Mouse (Mus musculus): Measurements from ENCODE around the gene Pnliprp2. TPM values are rescaled to one million over a fixed set of nuclear protein-coding genes. Genes with fewer than 3 reads are reported as not detected.

The Pnliprp2 gene
- total RNA-seq (2021): not detected
- long read RNA-seq, experiment 1: 0 reads
- long read RNA-seq, experiment 2, transcript Pnliprp2-201 (12 exons, 1,572 nt): major isoform, 9 of 17 reads
- long read RNA-seq, experiment 2, partial matches to known transcripts: 7 of 17 reads
- long read RNA-seq, experiment 2, other reads (novel, unspliced or antisense): 1 of 17 reads

DNA sequence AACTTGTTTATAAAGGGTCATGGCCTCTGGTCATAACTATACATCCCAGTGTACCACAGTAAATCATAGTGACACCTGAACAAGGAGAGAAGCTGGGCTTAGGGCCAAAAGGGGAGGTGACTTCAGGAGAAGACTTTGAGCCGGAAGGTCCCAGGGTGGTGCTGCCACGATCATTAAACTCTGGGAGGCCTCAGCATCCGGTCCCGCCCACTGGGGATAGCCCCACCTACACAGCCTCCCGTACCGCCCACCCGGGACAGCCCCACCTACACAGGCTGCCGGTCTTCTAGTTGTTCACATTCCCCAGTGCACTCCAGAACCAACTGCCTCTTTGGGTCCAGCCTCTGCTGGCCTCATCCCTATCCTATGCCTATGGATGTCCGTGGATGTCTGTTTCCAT lies at the start of gene Pnliprp2:
TSS of gene Pnliprp2 (plus strand) at position 297 of the 400 bp plus-strand sequence.
- DNase-seq: peak; percentile 7 to 18

GRCm38 (mm10) chr19:58717925-58718324 lies 41.6 kb upstream of the Pnliprp2 start:
- DNase-seq: no peak

DNA sequence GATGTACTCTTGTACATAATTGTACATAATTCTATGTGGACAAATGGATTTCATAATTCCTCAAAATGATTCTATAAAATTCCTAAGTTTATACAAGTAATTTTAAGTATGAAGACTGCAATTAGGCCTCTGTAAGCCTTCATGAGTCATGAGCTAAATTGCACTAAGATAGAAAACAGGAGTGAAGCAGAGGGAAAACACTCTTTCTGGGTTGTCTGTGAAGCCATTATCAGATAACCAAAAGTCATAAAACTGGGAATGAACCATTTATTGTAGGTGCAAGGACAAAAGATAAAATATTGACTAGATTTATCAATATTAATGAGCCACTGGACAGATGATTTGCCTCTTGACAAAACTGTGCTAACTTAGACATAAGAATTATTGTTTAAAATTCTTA lies 39.1 kb upstream of the Pnliprp2 start:
- no peak for DNase-seq

DNA sequence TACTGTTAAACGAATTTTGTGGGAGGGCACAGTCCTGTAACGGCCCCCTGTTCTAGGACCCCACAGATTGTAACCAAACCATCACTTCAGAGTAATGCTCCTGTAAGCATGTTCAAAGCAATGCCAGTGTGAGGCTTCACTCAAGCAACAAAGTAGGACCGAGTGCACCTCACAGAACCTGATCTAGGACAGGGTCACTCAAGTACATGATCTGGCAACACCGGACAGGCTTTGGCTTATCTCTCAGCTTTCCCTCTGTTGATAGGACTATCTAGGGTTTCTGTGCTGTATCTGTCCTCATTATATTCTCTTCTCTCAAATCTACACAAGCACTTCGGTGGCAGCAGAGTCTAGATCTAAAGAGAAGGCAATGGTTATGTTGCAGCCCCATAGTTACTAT lies 33.0 kb upstream of the Pnliprp2 start:
- DNase-seq: no peak

DNA sequence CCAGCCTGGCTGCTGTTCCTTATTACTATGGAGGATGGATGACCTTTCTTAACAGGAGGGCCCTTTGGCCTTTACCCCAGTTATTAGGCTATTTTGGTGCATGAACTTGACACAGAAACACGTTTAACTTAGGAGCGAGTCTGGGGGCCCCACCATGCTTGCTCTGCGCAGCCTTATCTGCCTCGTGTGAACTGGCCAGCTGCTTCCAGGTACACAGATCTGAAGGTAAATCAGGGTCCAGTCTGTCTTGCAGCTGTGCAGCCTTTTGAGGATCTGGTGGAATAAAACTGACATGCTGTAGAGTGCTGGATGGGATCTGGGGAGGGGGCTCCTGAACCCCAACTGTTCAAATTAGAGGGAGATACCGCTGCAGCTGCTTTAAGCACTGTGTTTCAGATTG lies 31.8 kb upstream of the Pnliprp2 start:
- DNase-seq: no peak

DNA sequence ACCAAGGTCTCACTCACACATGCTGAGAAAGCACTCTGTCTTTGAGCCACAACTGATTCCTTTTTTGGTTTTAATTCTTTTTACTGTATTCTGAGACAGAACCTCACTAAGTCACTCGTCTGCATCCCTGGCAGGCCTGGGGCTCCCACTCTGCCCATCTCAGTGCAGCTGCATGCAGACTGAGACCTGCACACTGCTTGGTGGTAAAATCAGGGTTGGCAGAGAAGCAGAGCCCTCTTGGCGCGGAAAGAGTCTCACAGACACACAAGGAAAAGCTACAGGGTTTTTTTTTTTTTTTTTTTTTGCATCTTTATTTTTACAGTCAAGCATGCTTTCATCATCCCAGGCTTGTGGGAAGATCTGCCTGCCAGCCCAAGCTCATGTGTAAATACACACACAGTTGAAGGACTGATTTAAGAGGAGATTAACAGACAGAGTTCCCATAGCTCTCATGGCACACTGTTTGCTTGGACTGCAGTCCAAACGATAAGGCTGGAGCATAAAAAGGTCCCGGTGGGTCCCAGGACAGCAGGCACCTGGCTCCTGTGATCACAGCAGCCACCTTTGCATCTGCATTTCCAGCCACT lies 31.0 kb upstream of the Pnliprp2 start, which contains the start of gene Pnliprp1:
TSS of gene Pnliprp1 (plus strand) at position 443 of the 587 bp plus-strand sequence.
- no peak for DNase-seq

DNA sequence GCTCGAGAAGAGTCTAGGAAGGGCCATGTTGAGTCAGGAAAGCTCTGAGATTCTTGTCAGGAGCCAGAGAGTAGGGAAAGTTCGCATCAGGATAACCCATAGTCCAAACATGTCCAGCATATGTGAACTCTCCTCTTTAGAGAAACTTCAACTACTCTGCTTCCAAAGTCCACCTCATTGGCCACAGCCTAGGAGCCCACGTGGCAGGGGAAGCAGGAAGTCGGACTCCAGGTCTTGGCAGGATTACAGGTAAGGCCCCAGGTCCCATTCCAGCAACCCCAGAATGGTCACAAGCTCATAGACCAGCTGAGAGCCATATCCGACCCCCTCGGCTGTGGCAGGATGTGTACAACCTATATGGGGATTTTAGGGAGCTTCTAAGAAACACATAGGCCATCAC lies 26.3 kb upstream of the Pnliprp2 start:
- no peak for DNase-seq

DNA sequence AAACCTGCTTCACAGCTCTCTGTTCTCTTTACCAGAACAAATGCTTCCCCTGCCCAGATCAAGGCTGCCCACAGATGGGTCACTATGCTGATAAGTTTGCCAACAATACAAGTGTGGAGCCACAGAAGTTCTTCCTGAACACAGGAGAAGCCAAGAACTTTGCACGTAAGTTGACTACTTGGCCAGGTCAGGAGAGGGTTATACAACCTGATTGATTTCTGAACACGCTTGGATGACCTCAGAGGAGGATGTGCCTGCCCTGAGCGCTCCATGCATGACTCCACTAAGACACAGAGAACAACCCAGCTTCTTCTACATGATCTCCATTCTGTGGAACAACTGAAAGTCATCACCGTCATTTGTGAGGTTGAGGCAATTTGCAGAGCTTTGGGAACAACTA lies 21.4 kb upstream of the Pnliprp2 start:
- DNase-seq: no peak

DNA sequence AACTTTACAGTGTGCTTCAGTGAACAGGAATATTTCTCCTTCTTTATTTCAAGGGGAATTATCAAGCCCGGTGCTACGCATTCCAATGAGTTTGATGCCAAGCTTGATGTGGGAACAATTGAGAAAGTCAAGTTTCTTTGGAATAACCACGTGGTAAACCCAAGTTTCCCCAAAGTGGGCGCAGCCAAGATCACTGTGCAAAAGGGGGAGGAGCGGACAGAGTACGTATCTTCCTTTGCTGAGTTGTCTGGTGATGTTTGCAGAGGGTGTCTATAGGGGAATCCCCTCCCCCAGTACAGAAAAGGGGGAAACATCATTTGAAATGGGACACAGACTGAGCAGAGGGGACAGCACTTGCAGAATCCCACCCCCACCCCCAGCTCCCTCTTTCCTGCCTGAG lies 18.5 kb upstream of the Pnliprp2 start:
- no peak for DNase-seq

DNA sequence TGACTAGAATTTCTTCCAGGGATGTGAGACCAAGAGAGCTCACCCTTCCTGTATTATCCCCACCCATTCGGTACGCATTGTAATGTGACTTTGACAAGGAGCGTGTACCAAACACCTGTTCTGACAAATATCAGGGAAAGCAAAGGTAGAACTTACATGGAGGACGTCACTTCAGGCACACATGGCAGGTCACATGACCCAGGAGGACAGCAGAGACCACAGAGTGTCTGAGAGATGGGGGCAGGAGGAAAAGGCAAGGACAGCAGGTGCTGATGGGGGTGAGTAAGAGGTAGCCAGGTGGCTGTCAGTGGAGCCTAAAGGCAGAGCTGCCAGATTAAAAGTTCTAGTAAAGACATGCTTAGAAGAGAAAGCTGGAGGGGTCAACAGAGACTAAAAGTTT lies 16.8 kb upstream of the Pnliprp2 start:
- DNase-seq: no peak

DNA sequence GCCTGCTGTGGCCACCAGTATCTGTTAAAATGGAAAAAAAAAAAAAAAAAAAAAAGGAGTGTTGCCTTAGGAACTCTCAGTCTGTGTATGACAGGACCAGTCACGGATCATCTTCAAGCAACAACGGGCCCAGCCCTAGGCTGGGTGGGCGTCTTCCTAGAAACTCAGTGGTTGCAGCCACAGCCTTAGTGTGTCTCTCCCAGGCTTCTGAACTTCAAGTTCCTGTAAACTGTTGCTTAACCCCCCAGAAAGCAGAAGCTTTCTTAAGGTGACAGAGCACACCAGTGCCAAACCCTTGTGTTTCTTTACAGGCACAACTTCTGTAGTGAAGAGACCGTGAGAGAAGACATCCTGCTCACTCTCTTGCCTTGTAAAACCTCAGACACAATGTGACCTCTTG lies 15.8 kb upstream of the Pnliprp2 start:
- no peak for DNase-seq

DNA sequence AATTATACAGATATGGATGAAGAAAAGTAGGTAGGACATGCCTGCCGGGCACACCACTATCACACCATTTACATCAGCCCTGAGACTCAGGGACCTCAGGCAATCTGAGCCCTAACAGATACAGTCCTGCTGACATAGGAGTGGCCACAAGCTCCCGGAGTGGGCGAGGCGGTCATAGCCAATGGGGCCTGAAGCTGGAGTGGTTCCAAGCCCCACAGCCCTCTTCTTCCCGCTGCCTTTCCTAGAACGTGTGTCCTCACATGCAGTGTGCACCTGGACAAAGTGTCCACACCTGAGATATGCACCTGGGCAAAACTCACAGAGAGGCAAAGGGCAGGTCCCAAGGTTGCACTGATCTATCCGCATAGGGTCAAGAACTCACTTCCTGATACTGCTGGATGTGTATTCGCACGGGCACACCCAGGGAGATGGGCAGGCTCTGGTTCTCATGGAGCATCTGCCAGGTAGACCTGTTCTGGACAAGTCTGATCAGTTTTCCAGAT lies 12.0 kb upstream of the Pnliprp2 start:
- DNase-seq: no peak

DNA sequence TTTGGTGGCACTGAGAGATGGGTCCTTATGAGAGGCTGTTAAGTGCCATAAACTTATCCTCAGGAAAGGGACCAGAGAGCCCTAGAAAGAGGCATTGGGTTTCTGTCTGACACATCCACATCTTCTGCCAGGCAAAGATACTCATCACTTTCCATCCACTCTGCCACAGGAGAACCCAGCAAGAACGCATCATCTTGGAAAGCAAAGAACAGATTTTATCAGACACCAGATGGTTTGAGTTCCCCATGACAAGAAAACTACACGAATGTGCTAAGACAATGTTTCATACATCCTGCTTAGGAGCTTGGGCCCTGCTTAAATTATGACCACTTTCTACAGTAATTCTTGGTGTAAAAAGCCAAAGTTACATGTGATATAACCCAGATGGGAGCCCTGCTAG lies 8.7 kb upstream of the Pnliprp2 start:
- DNase-seq: no peak

- no peak for DNase-seq
Observed at GRCm38 (mm10) chr19:58751504-58751903, 8.0 kb upstream of the Pnliprp2 start.

DNA sequence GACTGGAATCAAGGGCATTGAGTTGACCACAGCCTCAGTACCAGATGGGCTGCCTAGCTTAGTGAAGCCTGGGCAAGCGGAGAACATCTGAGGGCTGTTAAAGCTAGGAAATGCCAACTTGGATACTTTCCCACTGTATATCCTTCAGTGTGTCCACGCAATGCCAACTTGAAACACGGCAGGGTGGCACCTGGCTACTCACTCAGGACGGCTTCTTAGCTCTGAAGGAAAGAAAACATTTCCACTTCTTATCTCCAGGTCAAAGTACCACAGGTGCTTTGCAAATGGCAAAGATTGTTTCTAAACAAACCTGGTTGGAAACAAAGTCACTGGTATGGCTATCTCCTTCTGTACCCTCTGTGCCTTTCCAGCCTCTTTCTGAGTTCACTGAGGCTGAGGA lies 648 bp upstream of the Pnliprp2 start:
- DNase-seq: no peak

GRCm38 (mm10) chr19:58762316-58762715 lies 2.8 kb downstream of the Pnliprp2 start:
- DNase-seq: no peak

GRCm38 (mm10) chr19:58762848-58763541 lies 3.5 kb downstream of the Pnliprp2 start:
- peak; percentile 64 to 68 for DNase-seq

DNA sequence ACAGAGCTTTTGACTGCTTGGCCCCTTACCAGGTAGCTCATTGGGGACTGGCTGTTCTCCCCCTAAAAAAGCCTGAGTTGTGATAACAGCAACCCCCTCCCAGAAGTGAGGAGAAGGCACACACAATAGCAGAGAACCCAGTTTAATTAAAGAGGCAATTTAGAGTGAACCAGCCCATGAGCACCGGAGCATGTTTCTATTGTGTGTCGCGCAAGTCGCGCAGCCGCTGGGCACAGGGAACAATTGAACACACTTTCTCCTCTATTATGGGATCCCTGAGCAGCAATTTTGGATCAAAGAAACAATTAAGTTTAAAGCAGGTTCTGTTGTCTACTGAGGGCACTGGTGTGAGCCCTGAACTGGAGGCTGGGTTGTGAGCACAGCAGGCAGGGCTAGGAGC lies 7.8 kb downstream of the Pnliprp2 start:
- no peak for DNase-seq

DNA sequence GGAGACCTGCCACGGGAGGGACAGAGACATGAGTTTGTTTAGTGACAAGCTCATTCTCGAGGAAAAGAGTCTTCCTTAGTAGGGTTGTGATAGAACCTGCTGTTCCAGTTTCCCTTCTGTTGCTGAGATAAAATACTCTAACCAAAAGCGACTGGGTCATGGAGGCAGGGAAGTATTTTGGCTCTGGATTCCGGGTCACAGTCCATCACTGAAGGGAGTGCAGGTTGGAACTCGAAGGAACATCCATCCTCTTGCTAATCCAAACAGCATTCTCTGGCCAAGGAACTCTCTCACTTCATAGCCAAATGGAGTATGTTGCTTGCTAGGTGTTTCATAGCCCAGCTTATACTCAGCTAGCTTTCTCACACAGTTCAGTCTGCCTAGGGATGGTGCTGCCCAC lies 16.9 kb downstream of the Pnliprp2 start:
- no peak for DNase-seq

DNA sequence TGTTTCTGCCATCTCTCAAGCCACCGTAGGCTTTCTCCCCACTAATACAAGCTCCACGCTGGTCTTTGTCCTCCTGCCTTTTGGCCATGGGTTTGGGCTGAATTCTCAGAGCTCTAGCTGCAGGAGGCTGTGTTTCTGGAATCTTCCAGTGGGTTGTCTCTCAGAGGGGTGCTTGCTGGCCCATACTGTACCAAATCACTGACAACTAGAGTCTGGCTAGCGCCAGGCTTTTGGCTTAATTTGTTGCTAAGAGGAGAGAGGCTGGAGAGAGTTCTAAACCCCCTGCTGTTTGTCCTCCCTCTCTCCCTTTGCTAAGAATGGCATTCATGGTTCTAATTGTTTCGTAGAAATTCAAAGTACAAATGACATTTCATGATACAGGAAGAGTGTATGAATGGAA lies 22.0 kb downstream of the Pnliprp2 start:
- DNase-seq: no peak

DNA sequence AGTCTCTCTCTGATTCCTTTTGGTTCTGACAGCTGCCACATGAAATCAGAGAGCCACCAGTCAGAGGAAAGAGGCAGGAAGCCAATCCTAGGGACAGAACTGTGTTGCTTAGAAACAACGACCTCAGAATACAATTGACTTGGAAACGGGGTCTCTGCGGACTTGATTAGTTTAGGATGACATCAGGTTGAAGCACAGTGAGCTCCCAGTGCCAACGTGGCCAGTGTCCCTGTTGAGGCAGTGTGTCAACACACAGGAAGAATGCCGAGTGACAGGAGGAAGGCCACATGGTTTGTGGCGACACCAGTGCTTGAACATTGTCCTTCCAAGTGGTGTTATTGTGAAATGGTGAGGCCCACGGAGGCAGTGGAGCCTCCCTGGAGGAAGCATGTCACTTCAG lies 24.4 kb downstream of the Pnliprp2 start:
- DNase-seq: peak; percentile 10 to 56

DNA sequence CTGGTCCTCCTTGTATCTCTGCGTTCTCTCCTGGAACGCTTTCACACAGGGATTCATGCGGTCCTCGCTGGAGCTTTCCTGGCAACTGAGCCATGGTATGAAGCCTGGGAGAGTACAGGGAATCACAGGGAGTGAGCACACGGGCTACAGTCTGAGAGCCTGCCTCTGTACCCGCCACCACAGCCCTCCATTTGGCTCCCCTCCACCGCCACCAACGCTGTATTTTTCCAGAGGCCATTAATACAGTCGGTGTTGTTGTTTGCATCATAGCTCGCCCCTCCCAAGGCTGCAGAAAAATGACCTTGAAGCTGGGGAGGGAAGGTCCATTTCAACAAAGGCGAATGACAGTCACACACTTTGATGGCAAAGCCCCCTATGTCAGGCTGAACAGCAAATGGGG lies 29.7 kb downstream of the Pnliprp2 start:
- DNase-seq: peak; percentile 45 to 51

GRCm38 (mm10) chr19:58794284-58794683 lies 34.8 kb downstream of the Pnliprp2 start, which contains the start of gene 1700019N19Rik:
1700019N19Rik (minus strand) TSS chr19:58794461.
- DNase-seq: no peak

All from adrenal gland, postnatal 36 days (tissue).